Mouse (Mus musculus) cortical plate, adult 2 months (tissue): Measurements from ENCODE around the gene Porcn.

Experiments used
- CTCF ChIP-seq: fragments of 200-500 bp; IDR thresholded peaks from 2 replicates; pipeline ENCODE4 v1.5.1; 2011; ENCODE audit warnings: mild to moderate bottlenecking, control low read depth, low read length; ENCODE audit not compliant: insufficient read depth; ENCODE audit errors: extremely low read depth
- POLR2A ChIP-seq: fragments of 200-500 bp; IDR thresholded peaks from 2 replicates; pipeline ENCODE4 v1.6.1; 2011; ENCODE audit warnings: mild to moderate bottlenecking, low read length, control low read depth; ENCODE audit not compliant: insufficient read depth; ENCODE audit errors: extremely low read depth

GRCm38 (mm10) chrX:8206015-8206693, at the start of gene Porcn:
- TF ChIP-seq POLR2A = peak; percentile 46; the same call in 1 of the 2 replicates
- TF ChIP-seq CTCF = no peak
